Mouse (Mus musculus) cerebellum, adult (tissue): ENCODE measurements around the gene Gm42688.
"Not testable (repeated sequence)": the region's sequence is repeated elsewhere in the genome, so short reads cannot be mapped to it uniquely, and the experiment has no call there.

Experiments used
- ATAC-seq: cut with Nextera tagmentation; 2 replicates; pipeline ENCODE4 v1.9.2; 2017; ENCODE audit warnings: mild to moderate bottlenecking, moderate library complexity, mixed read lengths; ENCODE audit not compliant: insufficient number of reproducible peaks, low FRiP score, low TSS enrichment

The Gm42688 gene

DNA sequence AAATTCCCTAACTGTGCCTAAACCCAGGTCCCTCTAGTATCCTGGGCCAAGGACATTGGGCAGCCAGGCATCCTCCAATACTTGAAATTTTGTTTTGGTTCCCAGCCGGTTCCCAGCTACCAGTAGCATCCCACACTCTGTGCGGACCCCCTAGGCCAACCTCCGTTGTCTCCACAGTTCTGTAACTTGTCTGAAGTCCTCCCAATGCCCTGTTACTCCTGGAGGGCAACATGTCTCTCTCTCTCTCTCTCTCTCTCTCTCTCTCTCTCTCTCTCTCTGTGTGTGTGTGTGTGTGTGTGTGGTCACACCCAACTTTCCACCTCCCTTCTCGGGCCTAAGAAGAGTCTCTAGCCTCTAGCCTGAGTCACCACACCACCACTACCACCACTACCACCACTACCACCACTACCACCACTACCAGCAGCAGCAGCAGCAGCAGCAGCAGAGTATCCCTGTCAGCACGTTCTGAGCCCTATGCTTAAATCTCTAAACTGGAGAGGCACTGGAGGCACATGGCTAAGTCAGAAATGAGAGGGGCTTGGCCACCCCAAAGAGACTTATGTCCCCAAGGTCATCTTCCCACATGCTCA is 35.0 kb downstream of the Gm42688 start:
- no peak for ATAC-seq

DNA sequence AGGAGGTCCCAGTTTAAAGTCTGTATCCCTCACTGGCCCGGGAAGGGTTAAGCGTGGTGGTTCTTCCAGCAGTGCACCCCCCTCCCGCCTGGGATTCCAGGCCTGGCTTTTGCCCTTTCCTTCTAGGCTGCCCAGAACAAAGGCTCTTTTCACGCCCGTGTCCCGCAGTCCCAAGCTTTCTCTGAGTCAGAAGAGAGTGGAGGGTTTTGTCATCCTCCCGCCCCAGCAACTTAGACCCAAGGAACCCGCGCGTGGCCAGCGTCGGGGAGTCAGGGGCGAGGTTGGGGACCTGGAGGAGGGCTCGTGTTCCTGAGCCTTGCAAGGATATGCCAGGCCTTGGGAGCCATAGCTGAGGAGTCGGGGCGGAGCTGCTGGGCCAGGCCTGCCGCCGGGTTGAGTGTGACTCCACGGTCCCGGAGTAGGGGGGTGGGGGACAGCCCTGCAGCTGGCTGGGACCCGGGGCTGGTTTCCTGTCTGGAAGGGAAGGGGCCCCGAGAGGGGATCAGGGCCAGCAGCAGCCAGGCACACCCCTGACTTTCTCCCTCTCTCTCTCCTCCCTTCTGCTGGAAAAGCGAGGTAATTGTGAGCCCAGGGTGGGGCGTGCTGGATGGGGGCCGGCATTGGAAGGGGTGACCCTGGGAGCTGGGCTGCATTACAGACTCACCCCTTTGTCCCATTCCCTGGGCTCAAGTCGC is 35.6 kb downstream of the Gm42688 start:
- peak; percentile 45; the same call in 1 of the 2 replicates for ATAC-seq

- no peak for ATAC-seq
These were observed 36.1 kb downstream of the Gm42688 start for GRCm38 (mm10) chr6:83137576-83137950.

GRCm38 (mm10) chr6:83138056-83138455 is 36.6 kb downstream of the Gm42688 start:
- ATAC-seq = no peak

DNA sequence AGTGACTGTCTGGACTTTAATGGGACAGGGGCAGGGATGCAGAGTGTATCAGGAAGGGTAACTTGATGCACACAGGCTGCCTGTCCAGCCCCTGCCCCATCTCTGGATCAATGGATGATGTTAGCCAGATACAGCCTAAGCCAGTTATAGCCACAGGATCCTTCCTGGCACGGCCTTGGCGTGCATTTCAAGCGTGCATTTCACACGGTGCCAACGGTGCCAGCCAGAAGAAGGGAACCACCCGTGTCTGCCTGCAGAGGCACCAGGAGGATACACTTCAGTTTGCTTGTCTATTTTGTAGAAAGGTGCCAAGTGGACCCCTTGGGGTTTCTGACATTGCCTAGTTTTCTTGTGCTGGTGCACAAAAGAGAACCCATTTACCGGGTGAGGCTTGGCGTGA is 38.6 kb downstream of the Gm42688 start:
- ATAC-seq = no peak

DNA sequence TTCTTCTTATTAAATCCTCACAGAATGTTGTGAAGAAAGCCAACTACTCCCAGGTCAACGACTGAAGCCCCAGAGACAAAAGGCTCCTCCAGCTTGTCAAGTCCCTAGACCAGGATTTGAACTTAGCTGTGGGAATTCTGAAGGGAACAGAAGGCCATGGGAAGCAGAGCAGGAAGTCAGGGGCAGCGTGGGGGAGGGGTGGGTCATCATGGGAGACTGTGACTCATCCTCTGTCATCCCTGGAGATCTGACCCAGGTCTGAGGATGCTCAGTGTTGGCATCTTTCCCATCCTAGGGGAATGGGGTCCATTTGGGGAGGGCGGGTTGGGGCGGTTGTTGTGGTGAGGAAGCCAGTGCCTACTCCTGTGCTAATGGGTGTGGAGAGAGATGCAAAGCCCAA is 40.2 kb downstream of the Gm42688 start:
- no peak for ATAC-seq

- ATAC-seq = no peak
These were observed 40.9 kb downstream of the Gm42688 start for GRCm38 (mm10) chr6:83142211-83142731.

GRCm38 (mm10) chr6:83142886-83143285 is 41.5 kb downstream of the Gm42688 start:
- ATAC-seq = no peak

- no peak for ATAC-seq
These were observed 43.8 kb downstream of the Gm42688 start for GRCm38 (mm10) chr6:83145209-83145608.

DNA sequence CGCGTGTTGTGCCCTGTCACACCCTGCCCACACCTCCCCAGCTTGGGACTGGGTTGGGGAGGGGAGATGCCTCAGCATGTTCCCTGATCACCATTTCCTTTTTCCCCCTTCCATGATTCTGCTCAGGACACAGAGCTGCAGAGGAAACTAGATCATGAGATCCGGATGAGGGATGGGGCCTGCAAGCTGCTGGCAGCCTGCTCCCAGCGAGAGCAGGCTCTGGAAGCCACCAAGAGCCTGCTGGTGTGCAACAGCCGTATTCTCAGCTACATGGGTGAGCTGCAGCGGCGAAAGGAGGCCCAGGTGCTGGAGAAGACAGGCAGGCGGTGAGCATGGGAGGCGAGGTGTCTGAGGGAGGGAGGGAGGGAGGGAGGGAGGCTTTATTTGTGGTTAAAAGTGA is 44.4 kb downstream of the Gm42688 start:
- ATAC-seq = no peak

DNA sequence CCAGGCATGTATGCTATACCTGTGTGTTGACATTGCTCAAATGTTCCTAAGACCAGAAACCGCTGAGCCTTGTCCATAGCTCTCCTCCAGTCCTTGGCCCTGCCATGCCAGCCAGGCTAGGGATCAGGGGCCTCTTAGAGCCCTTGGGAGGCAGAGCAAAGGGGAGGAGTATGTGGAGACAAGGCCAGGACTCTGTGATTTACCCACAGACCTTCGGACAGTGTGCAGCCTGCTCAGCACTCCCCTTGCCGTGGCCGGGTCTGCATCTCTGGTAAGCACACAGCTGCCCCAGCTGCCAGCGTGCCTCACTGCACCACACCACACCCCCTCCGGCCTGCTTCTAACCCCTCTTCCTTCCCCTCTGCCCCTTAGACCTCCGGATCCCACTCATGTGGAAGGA is 45.9 kb downstream of the Gm42688 start:
- no peak for ATAC-seq

DNA sequence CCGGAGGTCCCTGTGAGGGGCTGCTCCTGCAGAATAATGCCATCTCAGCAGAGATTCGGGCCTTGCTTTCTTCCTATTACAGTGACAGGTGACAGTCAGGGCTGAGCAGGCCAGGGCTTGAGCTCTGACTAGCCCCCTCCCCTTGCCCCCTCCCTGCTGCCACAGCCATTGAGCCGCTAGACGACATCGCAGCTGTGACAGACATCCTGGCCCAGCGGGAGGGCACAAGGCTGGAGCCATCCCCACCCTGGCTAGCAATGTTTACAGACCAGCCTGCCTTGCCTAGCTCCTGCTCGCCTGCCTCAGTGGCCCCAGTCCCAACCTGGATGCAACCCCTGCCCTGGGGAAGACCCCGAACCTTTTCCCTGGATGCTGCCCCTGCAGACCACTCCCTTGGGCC is 50.3 kb downstream of the Gm42688 start:
- no peak for ATAC-seq

DNA sequence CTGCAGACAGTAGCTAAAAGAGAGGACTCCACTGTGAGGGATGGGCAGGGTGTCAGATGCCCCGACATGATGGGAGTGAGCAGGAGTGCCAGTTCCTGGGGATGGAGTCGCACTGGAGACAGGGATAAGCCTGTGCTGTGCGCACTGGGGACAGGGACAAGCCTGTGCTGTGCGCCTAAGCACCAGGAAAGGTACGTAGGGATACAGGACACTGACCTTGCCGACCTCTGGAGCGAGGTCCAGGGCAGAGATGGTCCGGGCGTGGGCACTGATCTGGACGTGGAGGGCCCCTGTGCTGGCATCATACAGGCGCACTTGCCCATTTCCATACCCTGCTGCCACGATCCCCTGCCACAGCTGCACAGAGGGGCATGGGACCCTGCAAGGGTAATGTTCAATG is 51.6 kb downstream of the Gm42688 start:
- no peak for ATAC-seq

DNA sequence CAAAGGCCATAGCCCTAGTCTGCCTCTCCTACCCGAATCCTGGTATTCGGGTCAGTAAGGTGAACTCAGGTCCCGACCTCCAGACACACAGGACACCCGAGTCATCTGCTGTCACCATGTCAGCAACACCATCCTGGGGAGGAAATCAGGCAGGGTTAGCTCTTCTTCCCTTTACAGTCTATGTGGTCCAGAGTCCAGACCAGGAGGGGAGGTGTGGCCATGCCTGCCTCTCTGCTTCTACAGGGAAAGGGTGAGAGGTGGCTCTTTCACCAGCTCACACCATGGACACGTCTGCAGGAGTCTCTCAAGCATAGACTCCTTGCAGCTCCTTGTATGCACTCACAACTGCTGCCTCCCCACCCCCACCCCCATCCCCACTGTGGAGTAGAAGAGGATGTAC is 52.1 kb downstream of the Gm42688 start:
- no peak for ATAC-seq

DNA sequence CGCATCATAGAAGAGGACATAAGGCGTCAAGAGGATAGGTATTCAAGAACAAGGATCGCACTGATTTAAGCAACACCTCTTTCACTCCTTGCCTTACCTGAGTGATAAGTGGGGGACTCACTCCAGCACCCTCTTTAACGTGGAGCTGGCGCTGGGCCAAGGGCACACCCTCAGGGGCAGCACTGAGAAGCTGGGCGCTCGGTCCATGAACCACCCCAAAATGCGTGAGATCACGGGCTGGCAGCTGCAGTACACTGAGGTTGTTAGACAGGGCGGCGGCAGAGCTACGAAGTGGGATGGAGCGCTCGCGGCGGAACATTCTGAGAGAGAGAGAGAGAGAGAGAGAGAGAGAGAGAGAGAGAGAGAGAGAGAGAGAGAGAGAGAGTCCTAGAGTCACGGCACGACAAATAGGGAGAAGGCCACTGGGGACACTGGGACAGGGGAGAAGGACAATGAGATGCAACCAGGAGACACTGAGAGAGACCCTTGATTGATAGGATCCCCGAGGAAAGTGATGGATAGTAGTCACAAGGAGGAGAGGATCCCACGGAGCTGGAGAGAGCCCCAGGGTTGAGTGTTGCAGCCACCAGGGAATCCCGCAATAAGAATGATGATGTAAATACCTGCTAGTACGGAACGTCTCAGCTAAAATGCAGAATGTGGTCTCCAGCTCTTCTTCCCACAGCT is 54.3 kb downstream of the Gm42688 start:
- ATAC-seq = 0 out of 2 replicates have a peak, but pooled peaks have one; percentile 36

DNA sequence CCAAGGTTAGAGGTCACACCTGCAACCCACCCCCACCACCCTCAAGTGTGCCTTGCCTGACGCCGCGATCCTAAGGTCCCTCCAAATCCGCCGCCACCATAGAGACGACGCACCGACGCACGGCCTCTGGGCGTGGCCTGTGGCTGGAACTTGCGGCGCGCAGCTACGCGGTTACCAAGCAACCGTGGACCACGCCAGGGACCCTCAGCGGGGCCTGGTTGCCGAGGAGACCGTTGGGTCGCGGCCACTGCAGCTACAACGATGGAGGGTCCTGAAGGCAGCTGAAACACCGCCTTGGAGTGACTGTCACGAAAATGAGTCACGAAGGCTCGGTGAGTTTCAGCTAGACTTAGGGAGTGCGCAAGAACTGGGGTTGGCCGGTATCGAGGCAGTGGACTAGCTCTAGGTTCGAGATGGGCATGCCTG is 54.9 kb downstream of the Gm42688 start, which contains the start of the genes Wdr54 and 1700003E16Rik:
Gene Wdr54, minus strand, starts transcription at position 139 of the 426 bp plus-strand sequence.
Gene 1700003E16Rik, plus strand, starts transcription at position 146 of the 426 bp plus-strand sequence.
- ATAC-seq = peak; percentile 80

DNA sequence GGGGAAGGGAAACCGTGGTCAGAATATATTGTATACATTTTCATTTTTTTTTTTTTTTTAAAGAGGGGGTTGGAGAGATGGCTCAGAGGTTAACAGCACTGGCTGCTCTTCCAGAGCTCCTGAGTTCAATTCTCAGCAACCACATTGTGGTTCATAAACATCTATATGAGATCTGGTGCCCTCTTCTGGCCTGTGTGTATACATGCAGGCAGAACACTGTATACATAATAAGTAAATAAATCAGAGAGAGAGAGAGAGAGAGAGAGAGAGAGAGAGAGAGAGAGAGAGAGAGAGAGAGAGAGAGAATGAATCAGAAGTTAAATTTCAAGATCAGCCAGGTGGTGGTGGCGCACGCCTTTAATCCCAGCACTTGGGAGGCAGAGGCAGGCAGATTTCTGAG is 58.0 kb downstream of the Gm42688 start:
- ATAC-seq = not testable (repeated sequence)
